Mouse (Mus musculus): ENCODE results near the gene Mrpl38. TPM values are rescaled to one million over a fixed set of nuclear protein-coding genes. Genes with fewer than 3 reads are reported as not detected.

Mrpl38 gene
- total RNA-seq, 1 experiment from 2014 or later: 10.7 TPM

Other genes starting within 250 kb of the Mrpl38 start
- 0.87 to 5.0 TPM (median 0.96 TPM) in 3 replicates for gene Smim5, start 238.9 kb downstream of the Mrpl38 start, total RNA-seq (2017)
- 0.49 TPM in 1 of 3 replicates, not detected in the others for gene Smim6, start 226.9 kb downstream of the Mrpl38 start, total RNA-seq (2017)
- 109 to 210 TPM (median 121 TPM) in 3 replicates for gene Sap30bp, start 205.6 kb downstream of the Mrpl38 start, total RNA-seq (2017)
- gene Recql5, start 205.4 kb downstream of the Mrpl38 start, total RNA-seq (2017): 16.2 to 25.6 TPM (median 23.2 TPM) in 3 replicates
- gene Itgb4, start 164.2 kb downstream of the Mrpl38 start, total RNA-seq (2017): not detected in 3 replicates
- gene Galk1, start 126.1 kb downstream of the Mrpl38 start, total RNA-seq (2017): 3.6 to 6.4 TPM (median 5.8 TPM) in 3 replicates
- gene H3f3b, start 110.9 kb downstream of the Mrpl38 start, total RNA-seq (2017): 1,370 to 2,118 TPM (median 2,068 TPM) in 3 replicates
- gene Unk, start 108.5 kb downstream of the Mrpl38 start, total RNA-seq (2017): 8.3 to 18.3 TPM (median 11.6 TPM) in 3 replicates
- gene Unc13d, start 60.9 kb downstream of the Mrpl38 start, total RNA-seq (2017): 27.7 to 53.1 TPM (median 29.1 TPM) in 3 replicates
- gene Wbp2, start 51.9 kb downstream of the Mrpl38 start, total RNA-seq (2017): 59.0 to 73.8 TPM (median 62.7 TPM) in 3 replicates
- not detected in 3 replicates for gene Trim47, start 11.7 kb downstream of the Mrpl38 start, total RNA-seq (2017)
- 13.9 to 23.1 TPM (median 20.1 TPM) in 3 replicates for gene Trim65, start 7.7 kb downstream of the Mrpl38 start, total RNA-seq (2017)
- gene Fbf1, start 29.3 kb upstream of the Mrpl38 start, total RNA-seq (2017): 12.9 to 31.1 TPM (median 16.4 TPM) in 3 replicates
- gene Ten1, start 60.0 kb upstream of the Mrpl38 start, total RNA-seq (2017): 27.4 to 31.3 TPM (median 30.8 TPM) in 3 replicates
- 26.1 to 35.6 TPM (median 28.5 TPM) in 3 replicates for gene Acox1, start 60.2 kb upstream of the Mrpl38 start, total RNA-seq (2017)
- 0.21 TPM in 1 of 3 replicates, not detected in the others for gene Evpl, start 99.2 kb upstream of the Mrpl38 start, total RNA-seq (2017)
- gene Srp68, start 135.3 kb upstream of the Mrpl38 start, total RNA-seq (2017): 18.0 to 34.3 TPM (median 25.7 TPM) in 3 replicates
- not detected in 3 replicates for gene Galr2, start 142.1 kb upstream of the Mrpl38 start, total RNA-seq (2017)
- gene Exoc7, start 168.4 kb upstream of the Mrpl38 start, total RNA-seq (2017): 39.7 to 67.5 TPM (median 48.1 TPM) in 3 replicates
- 0.19 to 0.39 TPM in 2 of 3 replicates, not detected in the other for gene Foxj1, start 196.5 kb upstream of the Mrpl38 start, total RNA-seq (2017)

Measured in monocyte, adult 5-6 weeks (primary cell).